8 mouse cellular contexts compared by ENCODE assay signal in genomic region chr2:168992642-168993420, GRCm38 (mm10). TPM values are rescaled to one million over a fixed set of nuclear protein-coding genes. Genes with fewer than 3 reads are reported as not detected.
A peak's percentile ranks its signal among the peaks of the same experiment; 100 is the strongest.
DNase-seq lines count a peak whose midpoint lies in the region; ATAC-seq and TF ChIP-seq lines count a peak whose summit lies in the region.

No protein-coding gene starts in this region.

- TF ChIP-seq CTCF in heart, postnatal 0 days (IDR thresholded peaks at IDR 0.05; ENCODE audit: low read depth): peak; percentile 41
- peak; percentile 60 for TF ChIP-seq CTCF in lung, postnatal 0 days (IDR thresholded peaks at IDR 0.05)

- H3K27me3 ChIP-seq in heart, postnatal 0 days (ENCODE audit: control insufficient read depth, insufficient read depth, low read length): no peaks in the 10 kb centered on the region
- no peaks in the 10 kb centered on the region for H3K27me3 ChIP-seq in heart, embryonic 11.5 days (ENCODE audit: control insufficient read depth, insufficient read depth, low read length)
- H3K27me3 ChIP-seq in lung, postnatal 0 days (replicated peaks; ENCODE audit: insufficient read depth, low read length): no peaks in the 10 kb centered on the region

- peak; percentile 8 for DNase-seq in heart, postnatal 0 days (ENCODE audit: low spot score)
- DNase-seq in right cerebral cortex, postnatal 14 days: peak; percentile 49
- DNase-seq in right cerebral cortex, adult 18-20 months: no peak
- peak; percentile 42 for DNase-seq in embryo, embryonic 9.5 days (ENCODE audit: extremely low spot score)
- peak; percentile 27 for DNase-seq in lung, postnatal 0 days (ENCODE audit: low spot score)
- DNase-seq in thymus, postnatal 4 days: peak; percentile 77
- no peak for DNase-seq in left cerebral cortex, postnatal 36 days (ENCODE audit: low spot score in 2 of 2)

- no peak overlapping the region for H3K4me2 ChIP-seq in heart, postnatal 0 days (ENCODE audit: low read depth, low read length)
- no peak overlapping the region for H3K4me2 ChIP-seq in heart, embryonic 11.5 days
- H3K4me2 ChIP-seq in lung, postnatal 0 days (replicated peaks; ENCODE audit: low read depth, low read length): no peak overlapping the region

- no peak for TF ChIP-seq EP300 in heart, postnatal 0 days (IDR thresholded peaks at IDR 0.05; ENCODE audit: low read depth)
- TF ChIP-seq EP300 in lung, postnatal 0 days (IDR thresholded peaks at IDR 0.05): no peak

- no peak overlapping the region for H3K9ac ChIP-seq in heart, postnatal 0 days (replicated peaks; ENCODE audit: low read depth, low read length)
- H3K9ac ChIP-seq in heart, embryonic 11.5 days (ENCODE audit: low read depth, low read length): no peak overlapping the region
- no peak overlapping the region for H3K9ac ChIP-seq in lung, postnatal 0 days (replicated peaks; ENCODE audit: low read depth)

- H3K27ac ChIP-seq in heart, postnatal 0 days (ENCODE audit: low read depth): no peak overlapping the region
- H3K27ac ChIP-seq in heart, embryonic 11.5 days (ENCODE audit: low read depth, low read length): no peak overlapping the region
- no peak overlapping the region for H3K27ac ChIP-seq in lung, postnatal 0 days (ENCODE audit: low read length)

- WGBS in heart, postnatal 0 days: 73% methylated on average over 22 of the region's 22 CpGs
- WGBS in heart, embryonic 11.5 days (ENCODE audit: insufficient replicate concordance): 68% methylated on average over 22 of the region's 22 CpGs
- WGBS in lung, postnatal 0 days: 72% methylated on average over 22 of the region's 22 CpGs

- ATAC-seq in heart, postnatal 0 days (ENCODE audit: insufficient read depth, low read depth): no peak
- ATAC-seq in heart, embryonic 11.5 days (replicated peaks; ENCODE audit: insufficient number of reproducible peaks, low FRiP score, low TSS enrichment): no peak
- no peak for ATAC-seq in lung, postnatal 0 days

- no peaks in the 10 kb centered on the region for H3K9me3 ChIP-seq in heart, postnatal 0 days (replicated peaks; ENCODE audit: control insufficient read depth, low read length)
- no peaks in the 10 kb centered on the region for H3K9me3 ChIP-seq in heart, embryonic 11.5 days (replicated peaks; ENCODE audit: control insufficient read depth, low read length)
- H3K9me3 ChIP-seq in lung, postnatal 0 days (ENCODE audit: low read length): no peaks in the 10 kb centered on the region

- H3K4me1 ChIP-seq in heart, postnatal 0 days (ENCODE audit: control insufficient read depth, insufficient read depth): no peaks in the 10 kb centered on the region
- H3K4me1 ChIP-seq in heart, embryonic 11.5 days (ENCODE audit: control insufficient read depth, insufficient read depth, low read length): no peaks in the 10 kb centered on the region
- no peaks in the 10 kb centered on the region for H3K4me1 ChIP-seq in lung, postnatal 0 days (ENCODE audit: insufficient read depth, low read depth, low read length)

- H3K4me3 ChIP-seq in heart, postnatal 0 days (ENCODE audit: low read depth, low read length): no peak overlapping the region
- H3K4me3 ChIP-seq in heart, embryonic 11.5 days (ENCODE audit: low read depth, low read length): no peak overlapping the region
- H3K4me3 ChIP-seq in lung, postnatal 0 days (ENCODE audit: low read depth, low read length): no peak overlapping the region

- no peaks in the 10 kb centered on the region for H3K36me3 ChIP-seq in heart, postnatal 0 days (replicated peaks; ENCODE audit: control insufficient read depth, insufficient read depth, low read length)
- no peaks in the 10 kb centered on the region for H3K36me3 ChIP-seq in heart, embryonic 11.5 days (ENCODE audit: control insufficient read depth, insufficient read depth, low read length)
- no peaks in the 10 kb centered on the region for H3K36me3 ChIP-seq in lung, postnatal 0 days (ENCODE audit: insufficient read depth, low read length)

- intact Hi-C loops in left cerebral cortex, postnatal 36 days (cut with DNase I): loop anchor here (5.0 to 10.0 kb wide), 2 partner anchors 852 to 1109 kb away; no protein-coding TSS in a partner anchor

RNA-seq across cellular contexts. Expression of gene Zfp64, which starts 37.4 kb away (rescaled TPM):
- total RNA-seq in heart, postnatal 0 days (2014; rRNA removed; ENCODE audit: low replicate concordance): 15.4 and 19.9 TPM in 2 replicates
- 10.0 and 10.9 TPM in 2 replicates for polyA plus RNA-seq in heart, postnatal 0 days (2015; fragmentation: Nextera tagmentation; extraction: Ambion mirVana)
- 19.2 and 23.2 TPM in 2 replicates for polyA plus RNA-seq in heart, embryonic 11.5 days (2014; fragmentation: Nextera tagmentation; extraction: Ambion mirVana)
- 14.0 and 15.8 TPM in 2 replicates for polyA plus RNA-seq in lung, postnatal 0 days (2015; fragmentation: Nextera tagmentation; extraction: Ambion mirVana)
- 10 to 100 TPM; 15.9 to 17.9 TPM for total RNA-seq in left cerebral cortex, postnatal 36 days (2021)

Comparison
In these comparisons a context has a peak if more than half of its experiments do, and no peak if none do; other contexts are left out.
1. DNase-seq: peak in heart, postnatal 0 days (single experiment), right cerebral cortex, postnatal 14 days (single experiment), embryo, embryonic 9.5 days (single experiment), lung, postnatal 0 days (single experiment) and thymus, postnatal 4 days (single experiment); none in right cerebral cortex, adult 18-20 months (single experiment) and left cerebral cortex, postnatal 36 days (0 of 2).